Mouse (Mus musculus): ENCODE measurements around the gene Il21.

Gene Il21

DNA sequence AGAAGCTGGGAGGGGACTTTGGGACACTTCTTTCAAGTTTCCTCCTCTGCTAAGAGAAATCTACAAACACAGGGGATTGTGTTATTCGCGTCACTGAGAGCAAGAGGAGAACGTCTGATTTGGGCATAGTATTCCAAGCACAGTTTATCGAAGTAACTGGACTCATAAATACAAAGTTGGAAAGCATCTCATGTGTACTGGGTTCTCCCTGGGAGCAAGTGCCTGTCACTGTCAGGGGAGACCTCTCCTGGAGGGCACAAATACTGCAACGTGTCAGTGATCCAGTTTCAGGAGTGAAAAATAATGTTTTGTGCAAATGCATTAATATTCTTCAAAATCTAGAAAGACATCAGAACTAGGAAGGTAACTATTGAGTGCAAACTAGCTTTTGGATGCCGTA lies 27.9 kb downstream of the Il21 start:
- Histone ChIP-seq H3K4me3 (replicated peaks; ENCODE audit: low read length) (peak overlapping the region; percentile 76), H3K36me3 (ENCODE audit: insufficient read depth, low read length) (no peaks in the 10 kb centered on the region), H3K4me1 (replicated peaks; ENCODE audit: low read depth, low read length) (no peaks in the 10 kb centered on the region; the same call in 1 of the 2 replicates), H3K9me3 (ENCODE audit: low read length) (no peaks in the 10 kb centered on the region), H3K27me3 (ENCODE audit: insufficient read depth, low read length) (no peaks in the 10 kb centered on the region; the same call in 1 of the 2 replicates)
- TF ChIP-seq CTCF (conservative IDR thresholded peaks at IDR 0.05; ENCODE audit: low read length) (peak; percentile 18; the same call in 1 of the 2 replicates), POU5F1 (IDR thresholded peaks at IDR 0.05; ENCODE audit: borderline replicate concordance, low read length) (no peak)

DNA sequence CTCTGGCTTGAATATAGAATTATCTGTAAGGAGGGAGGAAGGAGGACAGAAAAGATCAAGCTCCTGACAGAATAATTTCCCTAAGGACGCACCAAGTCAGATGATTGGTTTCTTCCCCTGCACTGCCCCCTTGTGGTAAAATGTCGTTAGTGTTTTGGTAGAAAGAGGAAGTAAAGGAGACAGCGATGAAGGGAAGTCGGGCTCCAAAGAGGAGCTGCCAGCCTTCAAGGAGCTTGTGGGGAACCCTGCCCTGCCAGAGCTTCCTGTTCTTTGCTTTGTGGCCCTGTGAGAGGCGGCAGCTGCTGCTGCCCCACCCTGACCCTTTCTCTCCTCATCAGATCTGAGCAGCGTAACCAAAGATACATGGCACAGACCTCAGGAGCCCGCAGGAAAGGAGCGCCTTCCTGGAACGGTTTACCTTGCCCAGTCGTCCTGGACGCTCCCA lies 28.4 kb downstream of the Il21 start:
- Histone ChIP-seq H3K27me3 (ENCODE audit: insufficient read depth, low read length) (no peaks in the 10 kb centered on the region; the same call in 1 of the 2 replicates), H3K4me1 (replicated peaks; ENCODE audit: low read depth, low read length) (no peaks in the 10 kb centered on the region; the same call in 1 of the 2 replicates), H3K4me3 (replicated peaks; ENCODE audit: low read length) (peak overlapping the region; percentile 76), H3K36me3 (ENCODE audit: insufficient read depth, low read length) (no peaks in the 10 kb centered on the region), H3K9me3 (ENCODE audit: low read length) (no peaks in the 10 kb centered on the region)
- TF ChIP-seq CTCF (conservative IDR thresholded peaks at IDR 0.05; ENCODE audit: low read length) (peak; percentile 78), NANOG (IDR thresholded peaks at IDR 0.05; ENCODE audit: borderline replicate concordance, low read length) (no peak)

DNA sequence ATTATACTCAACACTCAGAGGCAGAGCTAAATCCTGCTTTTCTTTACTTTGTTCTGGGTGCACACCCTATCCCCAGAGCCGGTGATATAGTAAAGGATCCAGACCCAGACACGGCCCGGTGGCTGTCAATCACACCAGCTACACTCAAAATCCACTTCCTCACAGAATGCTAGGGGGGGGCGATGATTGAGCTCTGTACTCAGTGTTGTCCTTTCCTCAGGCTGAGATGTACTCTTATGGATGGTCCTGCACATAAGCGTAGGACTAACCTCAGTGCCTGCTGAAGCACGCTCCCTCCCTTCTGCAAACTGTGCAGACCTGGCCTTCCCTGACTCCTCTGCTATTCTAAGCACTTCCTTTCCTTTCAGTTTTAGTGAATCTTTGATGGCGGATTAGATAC lies 29.6 kb downstream of the Il21 start:
- Histone ChIP-seq H3K36me3 (ENCODE audit: insufficient read depth, low read length) (no peaks in the 10 kb centered on the region), H3K27me3 (ENCODE audit: insufficient read depth, low read length) (no peaks in the 10 kb centered on the region; the same call in 1 of the 2 replicates), H3K4me3 (replicated peaks; ENCODE audit: low read length) (no peak overlapping the region), H3K4me1 (replicated peaks; ENCODE audit: low read depth, low read length) (no peaks in the 10 kb centered on the region; the same call in 1 of the 2 replicates), H3K9me3 (ENCODE audit: low read length) (no peaks in the 10 kb centered on the region)
- TF ChIP-seq NANOG (IDR thresholded peaks at IDR 0.05; ENCODE audit: borderline replicate concordance, low read length): no peak
- TF ChIP-seq CTCF (conservative IDR thresholded peaks at IDR 0.05; ENCODE audit: low read length): no peak
- TF ChIP-seq POU5F1 (IDR thresholded peaks at IDR 0.05; ENCODE audit: borderline replicate concordance, low read length): no peak

DNA sequence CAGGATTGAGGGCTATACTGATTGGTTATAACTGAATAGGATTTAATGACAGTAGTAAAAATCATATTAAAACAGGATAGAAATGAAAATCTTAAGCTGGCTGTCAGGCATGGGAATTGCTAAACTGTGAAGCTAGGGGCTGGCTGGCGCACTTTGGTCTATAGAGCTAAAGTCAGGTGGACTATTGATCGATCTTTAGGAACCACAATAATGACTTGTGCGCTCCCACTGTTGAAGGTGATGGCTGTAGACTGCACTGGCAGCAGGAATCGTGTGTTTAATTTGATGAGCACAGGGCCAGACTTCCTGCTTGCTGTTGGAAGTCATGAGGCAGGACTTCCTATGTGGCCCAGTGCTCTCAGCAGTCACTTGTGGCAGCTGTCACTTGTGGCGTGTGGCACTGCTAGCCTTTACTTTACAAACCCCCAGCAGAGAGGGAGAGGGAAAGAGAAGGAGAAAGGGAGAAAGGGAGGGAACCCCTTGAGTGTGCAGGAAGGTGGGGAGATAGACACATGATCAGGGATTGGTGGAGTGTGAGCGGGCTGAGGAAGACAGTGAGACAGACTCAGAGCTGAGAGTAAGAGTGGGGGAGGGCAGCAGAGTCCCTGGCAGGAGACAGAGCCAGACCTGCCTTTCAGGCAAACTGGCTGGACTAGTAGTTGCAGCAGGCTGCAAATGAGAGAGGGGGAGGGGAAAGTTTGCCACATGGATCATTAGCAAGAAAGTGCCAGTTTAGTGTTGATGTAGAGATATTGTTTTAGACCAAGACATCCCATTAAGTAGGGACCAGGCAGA lies 31.1 kb downstream of the Il21 start:
- TF ChIP-seq NANOG (IDR thresholded peaks at IDR 0.05; ENCODE audit: borderline replicate concordance, low read length) (no peak), POU5F1 (IDR thresholded peaks at IDR 0.05; ENCODE audit: borderline replicate concordance, low read length) (no peak), CTCF (conservative IDR thresholded peaks at IDR 0.05; ENCODE audit: low read length) (no peak)
- H3K4me3 ChIP-seq (replicated peaks; ENCODE audit: low read length): no peak overlapping the region
- H3K4me1 ChIP-seq (replicated peaks; ENCODE audit: low read depth, low read length): no peaks in the 10 kb centered on the region; the same call in 1 of the 2 replicates
- no peaks in the 10 kb centered on the region; the same call in 1 of the 2 replicates for H3K27me3 ChIP-seq (ENCODE audit: insufficient read depth, low read length)
- no peaks in the 10 kb centered on the region for H3K36me3 ChIP-seq (ENCODE audit: insufficient read depth, low read length)
- no peaks in the 10 kb centered on the region for H3K9me3 ChIP-seq (ENCODE audit: low read length)

DNA sequence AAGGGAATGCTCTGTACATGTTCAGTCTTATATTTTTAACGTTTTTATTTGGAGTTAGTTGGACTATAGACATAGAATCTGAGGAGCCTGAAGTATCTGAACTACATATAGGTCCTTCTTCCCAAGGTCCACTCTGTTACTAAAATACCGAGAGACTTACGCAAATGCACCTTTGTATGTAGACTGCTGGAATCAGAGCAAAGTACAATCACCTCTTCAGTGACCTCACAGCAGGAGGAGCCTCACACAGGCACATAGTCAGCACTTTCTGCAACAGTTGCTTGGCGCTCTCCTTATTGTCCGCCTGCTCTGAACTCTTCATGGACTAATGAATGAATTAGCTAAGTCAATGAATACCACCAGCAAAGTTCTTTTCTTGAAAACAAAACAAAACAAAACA lies 34.1 kb downstream of the Il21 start:
- Histone ChIP-seq H3K27me3 (ENCODE audit: insufficient read depth, low read length) (no peaks in the 10 kb centered on the region; the same call in 1 of the 2 replicates), H3K4me1 (replicated peaks; ENCODE audit: low read depth, low read length) (no peaks in the 10 kb centered on the region), H3K36me3 (ENCODE audit: insufficient read depth, low read length) (no peaks in the 10 kb centered on the region), H3K9me3 (ENCODE audit: low read length) (no peaks in the 10 kb centered on the region), H3K4me3 (replicated peaks; ENCODE audit: low read length) (no peak overlapping the region)
- TF ChIP-seq CTCF (conservative IDR thresholded peaks at IDR 0.05; ENCODE audit: low read length): no peak
- TF ChIP-seq POU5F1 (IDR thresholded peaks at IDR 0.05; ENCODE audit: borderline replicate concordance, low read length): no peak
- TF ChIP-seq NANOG (IDR thresholded peaks at IDR 0.05; ENCODE audit: borderline replicate concordance, low read length): no peak

DNA sequence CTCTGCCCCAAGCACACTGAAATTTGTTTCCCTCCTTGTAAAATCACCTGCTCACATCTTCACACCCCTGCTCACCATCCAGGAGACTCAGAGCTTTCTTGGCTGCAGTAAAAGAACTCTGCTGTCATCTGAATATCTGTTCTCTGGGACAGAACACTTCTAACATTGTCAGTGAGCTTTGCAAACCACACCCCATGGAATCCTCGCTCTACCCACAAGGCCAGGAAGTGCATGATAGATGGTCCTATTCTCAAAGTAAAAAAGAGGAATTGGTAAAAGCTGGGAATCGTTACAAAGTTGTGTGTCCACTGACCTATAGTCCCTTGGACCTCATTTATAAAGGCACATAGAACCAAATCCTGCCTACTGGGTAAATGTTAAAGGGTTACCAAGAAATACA lies 40.5 kb downstream of the Il21 start:
- H3K27me3 ChIP-seq (ENCODE audit: insufficient read depth, low read length): no peaks in the 10 kb centered on the region

DNA sequence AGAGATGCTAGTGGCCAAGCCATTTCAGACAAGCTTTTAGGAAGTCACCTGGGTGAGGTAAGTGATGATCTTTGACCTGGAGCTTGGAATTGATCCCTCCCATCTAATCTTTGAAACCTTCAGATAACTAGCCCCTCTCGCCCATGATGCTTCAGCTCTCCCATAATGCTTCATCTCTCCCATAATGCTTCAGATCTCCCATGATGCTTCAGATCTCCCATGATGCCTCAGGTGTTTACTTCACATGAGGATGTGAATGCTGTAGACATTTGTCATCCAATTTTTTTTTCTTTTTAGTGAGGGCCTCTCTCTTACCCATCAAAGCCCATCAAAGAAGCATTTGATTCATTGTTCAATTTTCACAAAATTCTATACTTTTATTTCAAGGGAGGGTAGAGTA lies 46.9 kb downstream of the Il21 start:
- TF ChIP-seq CTCF (conservative IDR thresholded peaks at IDR 0.05; ENCODE audit: low read length): no peak
- TF ChIP-seq POU5F1 (IDR thresholded peaks at IDR 0.05; ENCODE audit: borderline replicate concordance, low read length): no peak
- no peak for TF ChIP-seq NANOG (IDR thresholded peaks at IDR 0.05; ENCODE audit: borderline replicate concordance, low read length)
- no peak overlapping the region for H3K4me3 ChIP-seq (replicated peaks; ENCODE audit: low read length)
- no peaks in the 10 kb centered on the region for H3K9me3 ChIP-seq (ENCODE audit: low read length)
- no peaks in the 10 kb centered on the region for H3K4me1 ChIP-seq (replicated peaks; ENCODE audit: low read depth, low read length)
- H3K36me3 ChIP-seq (ENCODE audit: insufficient read depth, low read length): no peaks in the 10 kb centered on the region
- peaks cover 5% of the 10 kb centered on the region for H3K27me3 ChIP-seq (ENCODE audit: insufficient read depth, low read length)

More for the DNA sequence above, 40.5 kb downstream of the Il21 start:
- no peaks in the 10 kb centered on the region for H3K4me1 ChIP-seq (replicated peaks; ENCODE audit: low read depth, low read length)
- H3K36me3 ChIP-seq (ENCODE audit: insufficient read depth, low read length): no peaks in the 10 kb centered on the region
- no peak overlapping the region for H3K4me3 ChIP-seq (replicated peaks; ENCODE audit: low read length)
- TF ChIP-seq POU5F1 (IDR thresholded peaks at IDR 0.05; ENCODE audit: borderline replicate concordance, low read length) (no peak), NANOG (IDR thresholded peaks at IDR 0.05; ENCODE audit: borderline replicate concordance, low read length) (no peak), CTCF (conservative IDR thresholded peaks at IDR 0.05; ENCODE audit: low read length) (no peak)
- no peaks in the 10 kb centered on the region for H3K9me3 ChIP-seq (ENCODE audit: low read length)

DNA sequence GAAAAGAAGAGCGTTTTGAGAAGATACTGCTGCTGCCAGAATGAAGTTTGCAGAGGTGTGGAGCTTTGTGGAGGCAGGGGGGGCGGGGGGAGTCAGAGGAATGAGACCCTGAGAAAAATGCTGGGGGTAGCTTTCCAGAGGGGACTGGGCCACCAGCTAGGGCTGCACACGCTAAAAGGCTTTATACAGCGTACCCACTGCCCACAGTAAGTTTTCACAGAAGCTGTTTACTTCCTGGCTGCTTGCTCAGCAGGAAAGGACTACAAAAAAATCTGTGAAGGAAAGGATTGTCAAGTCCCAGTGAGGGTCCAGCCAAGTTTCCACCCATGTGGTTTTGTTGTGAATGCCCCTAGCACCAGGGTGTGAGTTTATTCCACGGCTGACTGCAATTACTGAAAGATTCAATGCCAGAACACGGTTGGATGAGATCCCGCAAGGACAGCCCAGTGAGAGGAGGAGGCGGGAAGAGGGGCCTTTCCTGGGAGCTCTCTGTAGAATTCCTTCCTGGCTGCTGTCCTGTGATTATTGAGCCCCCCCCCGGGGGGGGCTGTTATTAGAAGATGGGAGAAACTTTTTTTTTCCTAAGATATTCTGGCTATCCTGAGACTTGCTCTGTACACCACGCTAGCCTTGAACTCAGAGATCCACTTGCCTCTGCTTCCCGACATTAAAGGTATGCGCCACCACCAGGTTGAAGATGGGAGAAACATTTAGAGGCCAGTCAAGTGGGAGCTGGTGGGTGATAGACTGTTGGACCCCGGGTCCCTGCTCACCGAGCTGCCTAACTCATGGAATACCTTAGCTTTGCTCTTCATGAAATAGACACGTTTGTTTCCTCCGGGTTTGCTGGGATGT lies 49.8 kb downstream of the Il21 start:
- Histone ChIP-seq H3K4me1 (replicated peaks; ENCODE audit: low read depth, low read length) (no peaks in the 10 kb centered on the region), H3K36me3 (ENCODE audit: insufficient read depth, low read length) (no peaks in the 10 kb centered on the region)
- no peak for TF ChIP-seq NANOG (IDR thresholded peaks at IDR 0.05; ENCODE audit: borderline replicate concordance, low read length)
- no peak for TF ChIP-seq POU5F1 (IDR thresholded peaks at IDR 0.05; ENCODE audit: borderline replicate concordance, low read length)
- no peak for TF ChIP-seq CTCF (conservative IDR thresholded peaks at IDR 0.05; ENCODE audit: low read length)

More for the DNA sequence above, 49.8 kb downstream of the Il21 start:
- peaks cover 5% of the 10 kb centered on the region for H3K27me3 ChIP-seq (ENCODE audit: insufficient read depth, low read length)
- no peak overlapping the region for H3K4me3 ChIP-seq (replicated peaks; ENCODE audit: low read length)
- H3K9me3 ChIP-seq (ENCODE audit: low read length): no peaks in the 10 kb centered on the region
